Mouse (Mus musculus) embryonic fibroblast, embryonic 13.5 days (primary cell): Measurements from ENCODE around the gene Cdk11b. TPM values are rescaled to one million over a fixed set of nuclear protein-coding genes. Genes with fewer than 3 reads are reported as not detected.

Source experiments
- H3K27ac ChIP-seq: 2 replicates; pipeline ENCODE4 v1.5.1; 2012; ENCODE audit warnings: low read length, control low read depth, inconsistent platforms; ENCODE audit not compliant: insufficient read depth
- H3K4me1 ChIP-seq: 2 replicates; pipeline ENCODE4 v1.6.1; 2011; ENCODE audit warnings: low read length; ENCODE audit not compliant: control insufficient read depth, insufficient read depth
- H3K4me3 ChIP-seq: 2 replicates; pipeline ENCODE4 v1.5.1; 2011; ENCODE audit warnings: mild to moderate bottlenecking, control low read depth, low read length; ENCODE audit not compliant: insufficient read depth
- CTCF ChIP-seq: IDR thresholded peaks from 2 replicates; pipeline ENCODE4 v1.5.1; 2011; ENCODE audit warnings: mild to moderate bottlenecking, control low read depth, low read length, moderate library complexity, borderline replicate concordance; ENCODE audit not compliant: insufficient read depth
- POLR2A ChIP-seq: IDR thresholded peaks from 2 replicates; pipeline ENCODE4 v1.6.1; 2011; ENCODE audit warnings: low read depth, mild to moderate bottlenecking, control low read depth, low read length, moderate library complexity
- polyA plus RNA-seq: library from polyadenylated mRNA; stranded (reverse); fragments of >200 nt; gene quantifications from 2 replicates; pipeline ENCODE4 v1.2.4, GENCODE M21; 2011; ENCODE audit warnings: low read depth; ENCODE audit not compliant: missing spikeins, insufficient read length

Gene Cdk11b
- polyA plus RNA-seq, 1 experiment: 77.0 TPM

DNA sequence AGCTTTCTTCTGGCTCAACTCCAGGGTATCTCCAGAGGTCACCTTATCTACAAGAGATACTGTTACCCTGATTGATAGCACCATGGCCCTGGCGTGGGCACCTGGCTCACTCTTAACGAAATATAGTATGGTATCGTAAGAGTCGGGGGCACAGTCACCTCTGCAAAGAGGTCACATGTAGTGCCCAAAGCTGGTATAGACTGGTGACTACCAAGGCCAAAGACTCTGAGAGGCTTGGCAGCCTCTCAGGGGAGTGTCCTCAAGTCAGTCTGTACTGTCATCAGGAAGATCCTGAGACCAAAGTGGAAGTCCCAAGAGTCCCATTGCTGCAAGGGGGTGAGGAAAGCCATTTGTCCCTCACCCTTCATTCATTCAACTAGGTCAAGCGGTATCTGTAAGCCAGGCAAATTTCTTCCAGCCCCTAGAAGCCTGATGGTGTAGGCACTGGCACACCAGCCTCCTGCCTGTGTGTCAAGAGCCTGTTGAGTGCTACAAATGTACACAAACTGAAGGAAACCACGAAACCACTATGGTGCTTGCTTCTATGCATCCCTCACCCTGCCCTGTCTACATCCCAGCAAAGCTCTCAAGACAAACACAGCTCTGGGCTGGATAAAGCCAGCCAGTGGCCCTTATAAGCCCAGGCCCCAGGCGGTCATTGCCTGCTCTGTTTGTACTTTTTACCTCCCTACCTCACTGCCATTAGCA is 33.5 kb upstream of the Cdk11b start:
- no peak overlapping the region for H3K27ac ChIP-seq
- TF ChIP-seq CTCF (no peak), POLR2A (no peak)
- no peaks in the 10 kb centered on the region for H3K4me1 ChIP-seq
- no peak overlapping the region for H3K4me3 ChIP-seq

DNA sequence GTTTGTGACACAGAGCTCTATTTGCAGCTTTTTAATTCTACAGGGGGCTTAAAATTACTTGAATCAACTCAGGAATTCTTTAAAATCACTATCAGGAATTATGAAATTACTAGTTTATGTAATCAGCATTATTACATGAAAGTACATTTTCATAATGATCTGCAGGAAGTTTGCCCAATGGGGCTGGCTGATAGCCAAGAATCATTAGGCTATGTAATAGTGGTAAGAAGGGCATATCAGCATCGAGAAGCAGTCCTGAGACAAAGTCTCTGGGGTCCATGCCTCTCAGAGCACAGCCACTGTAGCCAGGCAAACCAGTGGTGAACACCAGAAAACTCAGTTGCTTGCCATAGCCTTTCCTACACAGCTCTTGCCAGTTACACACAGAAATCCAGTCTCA is 30.9 kb upstream of the Cdk11b start:
- H3K27ac ChIP-seq: no peak overlapping the region
- no peak overlapping the region for H3K4me3 ChIP-seq
- TF ChIP-seq CTCF: no peak
- no peak for TF ChIP-seq POLR2A
- no peaks in the 10 kb centered on the region for H3K4me1 ChIP-seq

DNA sequence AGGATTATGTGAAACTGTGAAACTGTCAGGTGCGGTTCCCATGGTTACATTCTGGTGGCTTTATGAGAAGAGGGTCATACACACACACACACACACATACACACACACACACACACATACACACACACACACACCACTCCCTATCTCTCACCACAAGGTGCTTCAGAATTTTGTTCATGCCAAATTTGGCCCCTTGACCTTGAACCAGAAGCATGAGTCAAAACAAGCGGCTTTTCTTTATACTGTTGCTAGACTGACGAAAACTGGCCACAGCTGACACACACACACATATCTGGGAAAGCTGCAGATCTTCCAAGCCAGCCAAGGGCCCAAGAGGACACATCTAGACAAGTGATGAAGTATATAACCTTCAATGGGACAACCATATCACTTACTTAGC is 28.9 kb upstream of the Cdk11b start:
- H3K4me1 ChIP-seq: no peaks in the 10 kb centered on the region
- H3K4me3 ChIP-seq: no peak overlapping the region
- no peak overlapping the region for H3K27ac ChIP-seq
- no peak for TF ChIP-seq POLR2A
- no peak for TF ChIP-seq CTCF

DNA sequence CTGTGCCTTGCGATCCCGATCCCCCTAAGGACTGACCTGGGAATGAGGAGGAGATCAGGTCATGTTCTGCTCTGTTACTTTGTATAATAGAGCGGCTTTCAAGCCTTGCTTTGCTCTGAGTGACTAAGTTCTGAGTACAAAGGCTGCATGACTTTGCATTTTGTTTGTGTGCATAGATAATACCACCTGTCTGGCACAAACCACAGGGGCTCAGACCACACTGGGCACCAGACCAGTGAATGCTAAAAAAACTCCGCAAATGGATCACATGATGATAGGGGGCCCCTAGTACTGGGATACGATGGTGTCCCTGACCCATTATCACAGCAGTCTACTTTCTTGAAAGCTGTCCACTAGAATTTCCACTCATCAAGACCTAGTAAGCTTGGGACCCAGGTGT is 28.0 kb upstream of the Cdk11b start:
- Histone ChIP-seq H3K27ac (no peak overlapping the region), H3K4me1 (no peaks in the 10 kb centered on the region), H3K4me3 (no peak overlapping the region)
- TF ChIP-seq CTCF (no peak), POLR2A (no peak)

DNA sequence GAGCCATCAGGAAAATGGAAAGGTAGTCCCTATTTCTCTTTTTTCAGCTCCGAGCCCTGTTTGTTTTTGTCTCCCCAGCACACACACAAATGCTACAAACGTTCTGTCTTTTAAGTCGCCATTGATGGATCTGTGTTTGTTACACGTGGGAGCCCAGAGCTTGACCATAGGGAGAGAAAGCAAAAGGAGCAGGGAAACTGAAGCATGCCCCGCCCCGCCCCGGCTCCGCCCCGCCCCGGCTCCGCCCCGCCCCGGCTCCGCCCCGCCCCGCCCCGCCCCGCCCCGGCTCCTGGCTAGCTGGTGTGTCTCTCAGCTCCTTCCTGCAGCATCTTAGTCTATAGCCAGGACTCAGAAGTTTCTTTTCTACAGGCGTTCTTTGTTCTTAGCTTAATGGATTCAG is 26.1 kb upstream of the Cdk11b start:
- Histone ChIP-seq H3K4me1 (no peaks in the 10 kb centered on the region; the same call in none of the 2 replicates), H3K4me3 (no peak overlapping the region), H3K27ac (no peak overlapping the region)
- TF ChIP-seq POLR2A (no peak), CTCF (no peak)

DNA sequence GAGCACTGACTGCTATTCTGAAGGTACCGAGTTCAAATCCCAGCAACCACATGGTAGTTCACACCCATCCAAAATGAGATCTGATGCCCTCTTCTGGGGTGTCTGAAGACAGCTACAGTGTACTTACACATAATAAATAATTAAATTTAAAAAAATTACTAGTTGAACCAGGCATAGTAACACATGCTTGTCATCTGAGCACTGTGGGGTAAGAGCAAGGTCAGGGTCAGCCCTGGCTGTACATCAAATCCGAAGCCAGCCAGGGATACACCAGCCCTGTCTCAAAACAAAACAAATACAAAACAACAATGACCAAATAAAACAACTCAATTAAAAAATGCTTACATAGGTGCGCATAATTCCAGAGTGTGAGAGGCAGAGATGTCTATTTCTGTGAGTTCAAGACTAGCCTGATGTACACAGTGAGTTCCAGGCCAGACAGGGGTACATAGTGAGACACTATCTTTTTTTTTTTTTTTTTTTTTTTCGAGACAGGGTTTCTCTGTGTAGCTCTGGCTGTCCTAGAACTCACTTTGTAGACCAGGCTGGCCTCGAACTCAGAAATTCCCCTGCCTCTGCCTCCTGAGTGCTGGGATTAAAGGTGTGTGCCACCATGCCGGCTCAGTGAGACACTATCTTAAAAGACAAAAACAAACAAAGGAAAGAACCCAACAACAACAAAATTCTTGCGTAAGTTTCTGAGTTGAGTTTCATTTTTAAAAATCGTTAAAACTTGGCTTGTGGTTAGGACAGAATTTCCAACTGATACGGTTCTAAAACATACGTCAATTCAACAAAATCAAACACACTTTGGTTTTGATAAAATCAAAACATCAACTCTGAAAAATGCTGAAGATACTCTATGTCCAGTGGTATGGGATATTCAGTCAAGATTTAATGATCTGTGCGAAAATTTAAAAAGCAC is 24.5 kb upstream of the Cdk11b start:
- peak overlapping the region; percentile 54 for H3K4me3 ChIP-seq
- no peaks in the 10 kb centered on the region; the same call in none of the 2 replicates for H3K4me1 ChIP-seq
- no peak for TF ChIP-seq CTCF
- TF ChIP-seq POLR2A: no peak
- peak overlapping the region; percentile 72; the same call in 1 of the 2 replicates for H3K27ac ChIP-seq

DNA sequence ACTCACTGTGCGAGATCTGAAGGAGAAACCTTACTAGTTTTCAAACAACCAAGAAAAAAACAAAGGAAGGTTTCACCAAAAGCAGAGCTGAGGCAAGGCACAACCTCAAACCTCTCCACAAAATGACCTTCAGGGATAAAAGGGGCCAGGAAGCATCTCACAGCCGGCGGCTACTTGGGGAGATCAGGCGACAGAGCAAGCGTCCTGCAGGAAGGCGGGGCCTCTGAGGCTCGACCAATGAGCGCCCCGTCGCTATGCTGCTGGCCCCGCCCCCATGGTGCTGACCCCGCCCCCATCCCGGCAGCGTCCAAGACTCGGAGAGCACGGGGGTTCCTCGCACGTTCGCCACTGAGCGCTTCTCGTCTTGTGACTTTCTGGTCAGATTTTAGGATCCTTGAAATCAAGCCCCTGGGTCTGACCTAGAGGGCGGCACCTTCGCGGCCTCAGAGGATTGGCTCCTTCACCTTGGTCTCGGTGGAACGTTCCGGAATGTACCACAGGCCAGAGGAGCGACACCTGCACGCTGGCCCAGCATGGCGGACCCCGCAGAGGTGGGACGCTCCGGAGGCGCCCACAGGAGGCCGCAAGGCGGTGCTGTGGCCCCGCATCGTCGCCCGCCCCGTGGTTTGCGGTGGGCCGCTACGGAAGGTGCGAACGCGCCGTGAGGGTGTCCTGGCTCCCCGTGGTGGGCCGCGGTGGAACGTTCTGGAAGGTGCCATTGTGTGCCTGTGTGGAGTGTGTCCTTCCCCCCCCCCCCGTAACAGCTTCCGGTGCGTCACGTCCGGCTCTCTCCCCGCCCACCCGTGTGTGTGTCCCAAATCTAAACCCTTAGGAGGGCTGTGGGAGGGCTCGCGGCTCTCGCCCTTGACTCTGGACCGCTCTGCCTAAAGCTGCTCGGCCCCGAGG is 23.3 kb upstream of the Cdk11b start, which contains the start of gene Slc35e2:
Gene Slc35e2 (plus strand): TSS at position 326 of the 906 bp plus-strand sequence.
- peak within 1 kb of the TSS; percentile 79 for H3K4me3 ChIP-seq
- peak within 1 kb of the TSS; percentile 88 for H3K27ac ChIP-seq
- H3K4me1 ChIP-seq: no peaks in the 10 kb centered on the region; the same call in none of the 2 replicates
- TF ChIP-seq CTCF: no peak
- TF ChIP-seq POLR2A: peak; percentile 88

DNA sequence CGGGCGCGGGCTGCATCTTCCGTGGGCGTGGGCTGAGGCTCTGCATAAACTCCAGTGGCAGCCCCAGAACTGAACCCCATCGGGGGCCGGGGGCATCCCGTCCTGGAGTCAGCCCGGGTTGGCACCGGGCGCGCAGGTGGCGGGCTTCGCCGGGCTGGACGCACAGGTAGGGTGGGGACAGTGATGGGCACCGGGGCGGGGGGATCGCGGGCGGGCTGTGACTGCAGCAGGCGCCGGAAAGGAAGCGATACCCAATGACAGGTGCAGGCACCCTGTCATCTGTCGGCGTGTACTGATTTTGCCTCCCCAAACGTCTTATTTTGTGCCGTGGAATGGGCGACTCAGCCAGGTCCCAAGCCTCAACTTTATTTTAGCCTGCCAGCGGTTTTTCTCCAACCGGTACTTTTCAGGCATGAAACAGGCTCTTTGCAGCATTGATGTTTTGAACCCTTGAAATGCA is 22.6 kb upstream of the Cdk11b start:
- H3K27ac ChIP-seq: no peak overlapping the region
- TF ChIP-seq CTCF (no peak), POLR2A (no peak; the same call in 1 of the 2 replicates)
- peak overlapping the region; percentile 79 for H3K4me3 ChIP-seq
- H3K4me1 ChIP-seq: no peaks in the 10 kb centered on the region; the same call in none of the 2 replicates

DNA sequence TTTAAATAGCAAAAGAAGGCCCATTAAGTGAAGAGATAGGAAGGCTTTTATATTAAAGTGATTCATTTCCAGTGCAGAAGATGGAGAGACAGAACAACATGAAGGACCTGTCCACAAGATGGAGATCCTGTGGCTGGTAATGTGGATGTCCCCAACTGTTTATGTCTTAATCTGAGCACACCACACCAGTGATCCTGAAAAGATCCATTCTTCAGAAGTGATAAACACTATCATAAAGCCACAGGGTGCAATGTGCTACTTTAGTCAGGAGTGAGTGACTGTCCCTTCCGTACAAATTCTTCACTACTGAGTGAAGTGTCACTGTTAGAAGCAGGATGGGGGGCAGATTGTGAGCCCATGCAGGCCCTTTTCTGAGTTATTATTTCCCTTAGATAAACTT is 21.9 kb upstream of the Cdk11b start:
- no peak overlapping the region for H3K27ac ChIP-seq
- peak overlapping the region; percentile 79 for H3K4me3 ChIP-seq
- TF ChIP-seq POLR2A (no peak), CTCF (no peak)
- no peaks in the 10 kb centered on the region; the same call in none of the 2 replicates for H3K4me1 ChIP-seq
